Mouse (Mus musculus): ENCODE results near the gene Vsig10. TPM values are rescaled to one million over a fixed set of nuclear protein-coding genes. Genes with fewer than 3 reads are reported as not detected.
A peak's percentile ranks its signal among the peaks of the same experiment; 100 is the strongest.
"Not testable (repeated sequence)": the region's sequence is repeated elsewhere in the genome, so short reads cannot be mapped to it uniquely, and the experiment has no call there.

The Vsig10 gene
- polyA plus RNA-seq, 1 experiment from 2014 or later: 2.4 TPM

DNA sequence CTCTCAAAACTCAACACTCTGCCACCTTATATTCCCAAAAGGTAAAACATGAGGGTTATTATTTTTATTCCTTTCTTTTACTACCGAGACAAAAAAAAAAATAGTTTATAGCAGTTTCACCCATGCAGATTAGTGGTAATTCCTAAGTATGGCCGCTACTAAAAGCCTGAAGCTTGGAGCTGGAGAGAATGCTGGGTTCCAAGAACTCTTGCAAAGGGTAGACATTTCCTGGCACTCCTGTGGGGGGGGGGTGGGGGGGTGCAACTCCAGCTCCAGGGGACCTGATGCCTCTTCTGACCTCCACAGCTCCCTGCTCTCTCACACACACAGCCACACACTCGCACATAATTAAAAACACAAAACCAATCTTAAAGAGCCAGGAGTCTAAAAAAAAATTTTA, 32.6 kb upstream of the Vsig10 start:
- no peak overlapping the region for H3K27ac ChIP-seq (replicated peaks)
- peak overlapping the region; percentile 82 for H3K4me3 ChIP-seq
- 42% methylated on average over 3 of the region's 3 CpGs for WGBS
- H3K9me3 ChIP-seq: no peaks in the 10 kb centered on the region
- no peaks in the 10 kb centered on the region for H3K27me3 ChIP-seq
- ATAC-seq (ENCODE audit: low FRiP score, low read depth): no peak
- peak overlapping the region; percentile 74 for H3K4me2 ChIP-seq
- H3K4me1 ChIP-seq (replicated peaks): peaks cover 36% of the 10 kb centered on the region
- peaks cover 24% of the 10 kb centered on the region for H3K36me3 ChIP-seq
- H3K9ac ChIP-seq: peak overlapping the region; percentile 79; the same call in 1 of the 2 replicates

DNA sequence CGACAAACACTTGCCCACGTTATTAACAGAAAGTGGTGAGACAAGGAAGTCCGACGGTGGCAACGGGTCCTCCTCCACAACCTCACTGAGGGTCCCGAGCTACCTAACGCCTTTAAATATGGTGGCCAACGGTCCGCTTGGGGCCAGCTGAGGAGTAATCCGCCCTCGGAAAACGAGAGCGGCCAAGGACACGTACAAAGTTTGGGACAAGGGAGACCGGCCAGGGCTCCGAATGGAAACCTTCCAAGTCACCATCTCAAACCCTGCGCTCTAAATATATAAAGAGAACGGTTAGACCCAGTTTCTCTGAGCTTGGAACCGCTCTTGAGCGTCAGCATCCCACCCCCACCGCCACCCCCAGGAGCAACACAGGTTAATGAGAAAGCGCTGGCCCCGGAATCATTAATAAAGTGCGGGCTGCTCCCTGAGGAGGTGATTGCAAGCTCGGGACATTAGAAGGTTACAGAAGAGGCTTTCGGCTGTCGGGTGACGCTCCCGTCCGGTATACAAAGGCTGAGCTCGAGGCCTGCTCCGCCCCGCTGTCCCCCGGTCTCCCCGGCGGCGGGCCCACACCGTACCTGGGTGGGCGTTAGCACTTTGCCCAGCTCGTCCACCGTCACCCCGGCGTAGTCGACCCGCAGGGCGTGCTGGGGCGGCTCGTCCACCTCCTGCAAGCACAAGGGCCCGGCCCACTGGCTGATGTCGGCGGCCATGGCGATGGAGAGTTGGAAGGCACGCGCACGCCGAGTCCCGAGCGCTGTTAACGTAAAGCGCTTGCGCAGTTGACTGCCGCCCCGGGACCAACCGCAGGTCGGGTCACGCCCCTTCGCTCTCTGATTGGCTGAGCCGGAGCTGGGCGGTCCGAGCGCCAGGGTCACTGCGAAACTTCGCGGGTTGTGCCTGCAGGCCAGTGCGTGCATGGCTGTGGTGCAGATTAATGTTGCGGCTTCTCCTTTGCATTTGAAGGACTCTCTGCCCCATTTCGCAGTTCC, 31.8 kb upstream of the Vsig10 start, which contains the start of gene Pebp1:
TSS of gene Pebp1 (minus strand) at position 795 of the 992 bp plus-strand sequence.
- H3K4me3 ChIP-seq: peak within 1 kb of the TSS; percentile 82
- H3K27me3 ChIP-seq: no peaks in the 10 kb centered on the region
- H3K27ac ChIP-seq (replicated peaks): peak within 1 kb of the TSS; percentile 77
- peaks cover 18% of the 10 kb centered on the region for H3K36me3 ChIP-seq
- H3K4me1 ChIP-seq (replicated peaks): peaks cover 36% of the 10 kb centered on the region
- peak within 1 kb of the TSS; percentile 74 for H3K4me2 ChIP-seq
- no peaks in the 10 kb centered on the region for H3K9me3 ChIP-seq
- H3K9ac ChIP-seq: peak within 1 kb of the TSS; percentile 79
- under 1% methylated on average over 77 of the region's 77 CpGs for WGBS
- ATAC-seq (ENCODE audit: low FRiP score, low read depth): peak; percentile 96

DNA sequence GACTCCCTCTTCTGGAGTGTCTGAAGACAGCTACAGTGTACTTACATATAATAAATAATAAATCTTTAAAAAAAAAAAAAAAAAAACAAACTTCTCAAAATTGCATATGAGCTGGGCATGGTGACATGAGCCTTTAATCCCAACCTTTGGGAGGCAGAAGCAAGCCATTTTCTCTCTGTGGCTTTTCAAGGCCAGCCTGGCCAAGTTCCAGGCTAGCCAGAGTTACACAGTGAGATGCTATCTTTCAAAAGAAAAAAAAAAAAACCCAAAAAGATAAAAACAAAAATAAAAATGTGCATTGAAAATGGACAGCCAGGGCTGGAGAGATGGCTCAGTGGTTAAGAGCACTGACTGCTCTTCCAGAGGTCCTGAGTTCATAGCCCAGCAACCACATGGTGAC, 29.2 kb upstream of the Vsig10 start:
- Histone ChIP-seq H3K4me3 (no peak overlapping the region), H3K9ac (no peak overlapping the region), H3K4me1 (replicated peaks) (peaks cover 28% of the 10 kb centered on the region), H3K9me3 (no peaks in the 10 kb centered on the region), H3K36me3 (peaks cover 6% of the 10 kb centered on the region), H3K4me2 (no peak overlapping the region), H3K27me3 (no peaks in the 10 kb centered on the region), H3K27ac (replicated peaks) (no peak overlapping the region)
- ATAC-seq (ENCODE audit: low FRiP score, low read depth): no peak

DNA sequence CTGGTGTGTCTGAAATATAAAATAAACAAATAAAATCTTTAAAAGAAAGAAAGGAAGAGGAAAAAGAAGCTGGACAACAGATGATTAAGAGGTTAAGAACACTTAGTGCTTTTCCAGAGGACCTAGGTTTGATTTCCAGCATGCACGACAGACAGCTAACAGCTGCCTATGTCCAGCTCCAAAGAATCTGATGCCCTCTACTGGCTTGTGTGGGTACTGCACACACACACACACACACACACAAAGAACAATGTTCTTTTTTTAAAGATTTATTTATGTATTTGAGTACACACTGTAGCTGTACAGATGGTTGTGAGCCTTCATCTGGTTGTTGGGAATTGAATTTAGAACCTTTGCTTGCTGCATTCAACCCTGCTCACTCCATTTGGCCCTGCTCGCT, 28.8 kb upstream of the Vsig10 start:
- 92% methylated on average over 2 of the region's 2 CpGs for WGBS
- no peaks in the 10 kb centered on the region for H3K27me3 ChIP-seq
- no peak for ATAC-seq (ENCODE audit: low FRiP score, low read depth)
- peaks cover 24% of the 10 kb centered on the region for H3K4me1 ChIP-seq (replicated peaks)
- H3K4me2 ChIP-seq: no peak overlapping the region
- H3K27ac ChIP-seq (replicated peaks): no peak overlapping the region
- peaks cover 1% of the 10 kb centered on the region for H3K36me3 ChIP-seq
- no peak overlapping the region for H3K4me3 ChIP-seq
- H3K9ac ChIP-seq: no peak overlapping the region
- H3K9me3 ChIP-seq: no peaks in the 10 kb centered on the region

DNA sequence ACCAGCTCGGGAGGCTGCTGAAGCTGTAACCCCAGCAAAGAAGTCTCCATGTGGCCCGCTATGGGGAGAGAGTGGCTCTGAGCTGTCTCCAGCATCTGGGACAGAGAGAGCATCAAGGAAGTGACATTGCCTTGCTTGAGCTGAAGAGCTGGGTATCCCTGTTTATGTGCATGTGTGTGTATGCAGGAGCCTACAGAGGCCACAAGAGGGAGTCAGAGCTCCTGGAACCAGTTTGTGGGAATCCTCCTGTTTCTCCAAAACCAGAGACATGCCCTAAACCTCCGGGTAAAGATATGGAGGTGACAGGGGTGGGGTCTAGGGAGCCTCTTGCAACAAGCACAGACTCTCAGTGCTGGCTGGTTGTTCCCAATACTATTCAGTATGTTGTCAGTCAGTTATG, 27.6 kb upstream of the Vsig10 start:
- H3K27me3 ChIP-seq: no peaks in the 10 kb centered on the region
- ATAC-seq (ENCODE audit: low FRiP score, low read depth): no peak
- no peak overlapping the region for H3K4me2 ChIP-seq
- peaks cover 12% of the 10 kb centered on the region for H3K4me1 ChIP-seq (replicated peaks)
- 89% methylated on average over 3 of the region's 3 CpGs for WGBS
- H3K4me3 ChIP-seq: no peak overlapping the region
- H3K9ac ChIP-seq: no peak overlapping the region
- no peaks in the 10 kb centered on the region for H3K36me3 ChIP-seq
- no peaks in the 10 kb centered on the region for H3K9me3 ChIP-seq
- H3K27ac ChIP-seq (replicated peaks): no peak overlapping the region

DNA sequence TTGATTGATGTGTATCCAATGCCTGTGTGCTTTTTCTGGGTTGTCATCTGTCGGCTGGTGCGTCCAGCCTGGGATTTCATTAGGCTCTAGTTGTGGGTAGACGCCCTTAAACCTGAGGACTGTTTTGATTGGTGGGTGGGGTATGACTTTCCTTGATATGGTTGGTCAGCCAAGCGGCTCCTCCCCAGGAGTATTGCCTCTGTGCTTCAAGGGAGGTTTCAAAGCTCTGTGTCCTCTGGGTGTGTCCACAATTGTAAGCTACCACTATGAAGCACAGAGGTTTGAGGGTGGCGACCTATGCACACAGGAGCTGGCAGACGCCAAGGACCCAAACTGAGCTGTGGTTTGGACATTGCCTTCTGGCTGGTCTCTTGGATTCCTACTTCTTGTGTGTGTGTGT, 26.3 kb upstream of the Vsig10 start:
- H3K4me3 ChIP-seq: no peak overlapping the region
- WGBS: 82% methylated on average over 6 of the region's 6 CpGs
- no peaks in the 10 kb centered on the region for H3K9me3 ChIP-seq
- H3K36me3 ChIP-seq: no peaks in the 10 kb centered on the region
- peaks cover 6% of the 10 kb centered on the region for H3K4me1 ChIP-seq (replicated peaks)
- H3K4me2 ChIP-seq: no peak overlapping the region
- no peak overlapping the region for H3K27ac ChIP-seq (replicated peaks)
- no peak overlapping the region for H3K9ac ChIP-seq
- H3K27me3 ChIP-seq: no peaks in the 10 kb centered on the region
- ATAC-seq (ENCODE audit: low FRiP score, low read depth): no peak

DNA sequence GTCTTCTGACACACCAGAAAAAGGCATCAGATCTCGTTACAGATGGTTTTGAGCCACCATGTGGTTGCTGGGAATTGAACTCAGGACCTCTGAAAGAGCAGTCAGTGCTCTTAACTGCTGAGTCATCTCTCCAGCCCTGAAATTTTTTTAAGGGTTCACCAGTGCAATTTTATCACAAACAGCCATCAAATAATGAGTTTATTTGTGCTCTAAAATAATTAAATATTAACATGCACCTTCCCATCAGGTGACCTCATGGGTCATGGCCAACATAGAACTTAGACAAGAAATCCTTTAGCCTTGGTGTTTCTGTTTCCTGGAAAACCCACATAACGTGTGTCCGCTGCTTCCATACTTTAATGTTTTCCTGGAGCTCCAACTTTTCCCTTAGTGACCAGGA, 25.1 kb upstream of the Vsig10 start:
- not testable (repeated sequence) for H3K27ac ChIP-seq (replicated peaks); H3K4me3 ChIP-seq; H3K9me3 ChIP-seq; H3K4me2 ChIP-seq; H3K9ac ChIP-seq; H3K36me3 ChIP-seq; ATAC-seq (ENCODE audit: low FRiP score, low read depth); H3K27me3 ChIP-seq; H3K4me1 ChIP-seq (replicated peaks)
- WGBS: 86% methylated on average over 3 of the region's 3 CpGs

DNA sequence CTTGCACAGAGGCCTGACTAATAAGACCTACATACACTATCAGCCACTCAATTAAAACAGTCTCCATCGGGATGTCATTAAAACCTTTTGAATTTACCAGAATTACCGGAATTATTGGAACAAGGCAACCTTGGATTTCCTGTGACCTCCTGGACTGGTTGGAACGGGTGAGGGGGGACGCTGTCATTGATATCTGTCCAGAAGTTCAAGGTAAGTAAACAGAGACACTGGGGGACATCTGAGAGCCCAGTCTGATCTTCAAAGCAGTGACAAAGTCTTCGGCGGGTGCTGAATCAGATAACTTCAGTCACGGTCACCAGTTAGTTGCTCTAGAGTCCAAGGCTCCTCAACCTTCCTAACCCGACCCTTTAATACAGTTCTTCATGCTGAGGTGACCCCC, 23.9 kb upstream of the Vsig10 start:
- no peaks in the 10 kb centered on the region for H3K27me3 ChIP-seq
- ATAC-seq (ENCODE audit: low FRiP score, low read depth): no peak
- H3K9me3 ChIP-seq: no peaks in the 10 kb centered on the region
- no peaks in the 10 kb centered on the region for H3K36me3 ChIP-seq
- H3K4me3 ChIP-seq: no peak overlapping the region
- H3K9ac ChIP-seq: no peak overlapping the region
- no peak overlapping the region for H3K4me2 ChIP-seq
- WGBS: 93% methylated on average over 8 of the region's 8 CpGs
- H3K27ac ChIP-seq (replicated peaks): no peak overlapping the region
- no peaks in the 10 kb centered on the region for H3K4me1 ChIP-seq (replicated peaks)

DNA sequence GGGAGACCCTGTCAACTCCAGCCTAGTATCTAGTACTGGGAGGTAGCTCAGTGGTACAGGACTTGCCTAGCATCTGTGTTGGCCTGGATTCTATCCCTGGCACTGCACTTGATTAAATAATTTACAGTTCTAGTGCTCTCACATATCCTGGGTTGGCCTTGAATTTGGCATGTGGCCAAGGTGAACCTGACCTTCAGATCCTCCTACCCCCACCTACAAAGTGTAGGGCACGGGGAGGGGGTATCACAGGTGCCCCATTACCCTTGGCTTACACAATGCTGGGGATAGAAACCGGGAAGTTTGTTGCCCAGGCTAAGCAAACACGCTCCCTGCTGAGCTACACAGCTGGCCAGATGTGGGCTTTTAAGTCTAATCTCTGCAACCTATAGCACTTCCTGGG, 16.0 kb upstream of the Vsig10 start:
- no peak for ATAC-seq (ENCODE audit: low FRiP score, low read depth)
- no peak overlapping the region for H3K27ac ChIP-seq (replicated peaks)
- WGBS: 69% methylated on average over 3 of the region's 3 CpGs

DNA sequence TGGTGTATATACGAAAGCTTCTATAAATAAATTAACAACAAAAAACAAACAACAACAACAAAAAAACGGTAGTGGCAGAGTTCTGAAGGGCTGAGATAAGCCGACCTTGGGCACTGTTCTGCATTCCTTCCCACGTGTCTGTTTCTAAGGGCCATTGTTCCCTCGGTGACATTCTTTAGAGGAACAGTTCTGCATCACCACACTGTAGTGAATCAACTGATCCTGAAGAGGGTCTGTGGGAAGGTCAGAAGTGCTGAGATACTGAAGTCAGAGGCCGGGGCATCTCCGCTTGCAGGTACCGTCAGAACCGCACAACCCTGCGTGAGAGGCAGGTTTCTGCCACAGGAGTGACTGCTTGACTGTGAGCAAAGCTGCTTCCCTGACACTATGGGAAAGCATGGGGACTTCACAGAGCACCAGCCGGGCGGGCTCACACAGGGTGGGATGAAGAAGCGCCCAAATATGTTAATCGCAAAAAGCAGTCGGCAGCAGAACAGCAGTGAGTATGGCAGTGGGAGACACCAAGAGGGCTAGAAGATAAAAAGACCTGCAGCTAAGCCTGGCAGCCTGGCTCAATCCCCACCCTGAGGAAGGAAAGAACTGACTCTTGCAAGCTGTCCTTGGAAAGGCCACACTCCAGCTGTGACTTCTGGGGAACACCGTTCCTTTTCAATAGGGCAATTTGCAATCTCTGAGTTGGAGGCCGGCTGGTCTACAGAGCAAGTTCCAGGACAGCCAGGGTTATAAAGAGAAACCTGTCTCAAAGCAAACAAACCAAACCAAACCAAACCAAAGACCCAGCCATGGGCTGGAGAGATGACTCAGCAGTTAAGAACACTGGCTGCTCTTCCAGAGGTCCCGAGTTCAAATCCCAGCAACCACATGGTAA, 14.9 kb upstream of the Vsig10 start:
- WGBS: 41% methylated on average over 18 of the region's 18 CpGs
- H3K4me2 ChIP-seq: no peak overlapping the region
- H3K27me3 ChIP-seq: no peaks in the 10 kb centered on the region
- H3K36me3 ChIP-seq: no peaks in the 10 kb centered on the region
- no peak overlapping the region for H3K9ac ChIP-seq
- no peaks in the 10 kb centered on the region for H3K9me3 ChIP-seq
- no peak for ATAC-seq (ENCODE audit: low FRiP score, low read depth)
- 0 out of 2 replicates have a peak, but pooled peaks cover 3% of the 10 kb centered on the region for H3K4me1 ChIP-seq (replicated peaks)
- no peak overlapping the region for H3K27ac ChIP-seq (replicated peaks)
- H3K4me3 ChIP-seq: no peak overlapping the region

More for the DNA sequence above, 16.0 kb upstream of the Vsig10 start:
- Histone ChIP-seq H3K36me3 (no peaks in the 10 kb centered on the region), H3K27me3 (no peaks in the 10 kb centered on the region), H3K9ac (no peak overlapping the region), H3K4me3 (no peak overlapping the region), H3K9me3 (no peaks in the 10 kb centered on the region), H3K4me1 (replicated peaks) (0 out of 2 replicates have a peak, but pooled peaks cover 3% of the 10 kb centered on the region), H3K4me2 (no peak overlapping the region)

DNA sequence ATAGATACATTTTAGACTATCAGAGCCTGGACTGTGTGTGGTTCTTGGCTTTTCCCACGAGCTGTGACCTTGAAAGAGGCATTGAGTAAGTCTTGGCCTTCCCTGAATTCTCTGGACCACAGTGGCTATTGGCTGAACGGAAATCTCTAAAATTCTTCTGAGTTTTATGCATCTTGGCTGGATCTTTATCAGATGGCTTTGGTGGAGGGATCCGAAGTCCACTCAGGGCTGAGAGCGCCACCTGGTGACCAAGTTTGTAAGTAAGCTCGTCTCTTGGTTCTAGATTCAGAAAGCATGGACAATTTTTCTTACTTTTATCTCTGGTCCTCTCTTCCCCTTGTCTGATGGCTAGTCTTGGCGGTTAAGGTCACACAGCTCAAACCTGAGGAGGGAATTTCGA, 13.9 kb upstream of the Vsig10 start:
- no peaks in the 10 kb centered on the region for H3K27me3 ChIP-seq
- ATAC-seq (ENCODE audit: low FRiP score, low read depth): no peak
- H3K4me2 ChIP-seq: no peak overlapping the region
- WGBS: 79% methylated on average over 7 of the region's 7 CpGs
- H3K4me1 ChIP-seq (replicated peaks): 0 out of 2 replicates have a peak, but pooled peaks cover 3% of the 10 kb centered on the region
- no peak overlapping the region for H3K9ac ChIP-seq
- no peak overlapping the region for H3K27ac ChIP-seq (replicated peaks)
- no peaks in the 10 kb centered on the region for H3K9me3 ChIP-seq
- no peak overlapping the region for H3K4me3 ChIP-seq
- H3K36me3 ChIP-seq: no peaks in the 10 kb centered on the region

DNA sequence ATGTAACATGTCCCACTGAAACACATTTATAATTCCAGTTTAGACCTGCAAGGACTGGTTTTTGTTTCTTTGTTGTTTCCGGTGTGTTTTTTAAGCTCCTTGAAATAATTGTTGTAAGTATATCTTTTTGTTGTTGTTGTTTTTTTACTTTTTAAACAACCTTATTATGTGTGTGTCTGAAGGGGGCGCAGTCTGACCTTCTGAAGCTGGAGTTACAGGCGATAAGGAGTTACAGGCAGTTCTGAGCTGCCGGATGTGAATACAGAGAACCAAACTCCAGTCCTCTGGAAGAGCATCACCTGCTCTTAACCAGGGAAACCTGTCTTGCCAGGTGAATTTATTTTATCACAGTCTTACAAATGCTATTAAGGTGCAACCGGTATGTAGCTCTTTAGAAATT, 13.1 kb upstream of the Vsig10 start:
- no peaks in the 10 kb centered on the region for H3K27me3 ChIP-seq
- H3K4me2 ChIP-seq: no peak overlapping the region
- 0 out of 2 replicates have a peak, but pooled peaks cover 3% of the 10 kb centered on the region for H3K4me1 ChIP-seq (replicated peaks)
- H3K36me3 ChIP-seq: no peaks in the 10 kb centered on the region
- no peak overlapping the region for H3K9ac ChIP-seq
- H3K9me3 ChIP-seq: no peaks in the 10 kb centered on the region
- WGBS: 93% methylated on average over 5 of the region's 5 CpGs
- no peak overlapping the region for H3K27ac ChIP-seq (replicated peaks)
- no peak for ATAC-seq (ENCODE audit: low FRiP score, low read depth)
- no peak overlapping the region for H3K4me3 ChIP-seq
